Mouse (Mus musculus) myocyte (in vitro differentiated cells): ENCODE results near the gene Chuk. TPM values are rescaled to one million over a fixed set of nuclear protein-coding genes. Genes with fewer than 3 reads are reported as not detected.

Source experiments
- polyA plus RNA-seq: library from polyadenylated mRNA; unstranded; fragments of >200 nt; fragmentation: generic; extraction: Trizol; gene quantifications from one replicate; pipeline ENCODE4 v1.2.1, GENCODE M21; 2012; ENCODE audit warnings: missing spikeins

The Chuk gene
- polyA plus RNA-seq, 1 experiment, result 12.2 TPM

Other genes with a start within 250 kb of the Chuk start
- 7.8 TPM for gene Dnmbp, start 167.3 kb downstream of the Chuk start, polyA plus RNA-seq
- gene Cpn1, start 120.9 kb downstream of the Chuk start, polyA plus RNA-seq, result not detected
- 0.38 TPM for gene Cyp2c23, start 78.3 kb downstream of the Chuk start, polyA plus RNA-seq
- 13.5 TPM for gene Erlin1, start 37.7 kb downstream of the Chuk start, polyA plus RNA-seq
- gene Cwf19l1, start 28.4 kb upstream of the Chuk start, polyA plus RNA-seq, result 10.3 TPM
- gene Bloc1s2, start 39.0 kb upstream of the Chuk start, polyA plus RNA-seq, result 65.1 TPM
- not detected for gene Pkd2l1, start 85.0 kb upstream of the Chuk start, polyA plus RNA-seq
- 0.05 TPM for gene Scd3, start 95.8 kb upstream of the Chuk start, polyA plus RNA-seq
- 868 TPM for gene Scd2, start 186.2 kb upstream of the Chuk start, polyA plus RNA-seq
- 0.16 TPM for gene Scd4, start 225.6 kb upstream of the Chuk start, polyA plus RNA-seq